Mouse (Mus musculus) yolk sac, embryonic 10.5 days (tissue): ENCODE measurements around the gene Nrxn2.

ENCODE experiments used
- DNase-seq: peaks from one replicate; pipeline ENCODE4 v3.0.0-alpha.2; 2017; ENCODE audit warnings: low spot score

Nrxn2 gene

DNA sequence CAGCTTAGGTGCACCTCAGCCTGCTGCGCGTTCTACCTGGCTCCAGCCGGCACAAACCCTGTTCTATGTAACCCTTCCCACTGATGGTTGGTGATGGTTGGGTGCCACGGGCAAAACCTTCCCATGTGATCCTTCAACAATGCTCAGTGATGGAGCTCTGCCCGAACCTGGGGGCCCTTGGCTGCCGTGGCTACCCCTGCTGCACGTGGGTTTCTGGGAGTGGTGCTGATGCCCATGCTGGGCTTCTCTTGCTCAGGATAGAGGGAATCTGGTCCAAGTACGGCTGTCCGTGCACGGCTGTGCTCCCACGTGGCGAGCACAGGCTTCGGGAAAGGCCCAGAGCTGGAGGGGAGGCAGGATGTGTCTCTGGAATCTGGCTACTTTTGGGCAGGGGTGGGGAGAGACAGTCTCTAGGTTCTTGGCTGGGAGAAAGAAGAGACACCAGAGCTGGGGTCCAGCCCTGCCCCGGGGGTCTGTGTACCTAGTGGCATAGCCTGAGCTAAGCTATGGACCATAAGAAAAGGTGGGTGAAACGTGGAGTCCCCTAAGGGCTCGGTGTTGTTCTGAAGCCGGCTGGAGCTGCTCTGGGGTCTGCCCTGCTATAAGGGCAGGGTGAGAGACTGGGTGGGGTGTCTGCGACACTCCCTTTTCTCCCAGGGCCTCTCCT is 76.1 kb downstream of the Nrxn2 start:
- no peak for DNase-seq

DNA sequence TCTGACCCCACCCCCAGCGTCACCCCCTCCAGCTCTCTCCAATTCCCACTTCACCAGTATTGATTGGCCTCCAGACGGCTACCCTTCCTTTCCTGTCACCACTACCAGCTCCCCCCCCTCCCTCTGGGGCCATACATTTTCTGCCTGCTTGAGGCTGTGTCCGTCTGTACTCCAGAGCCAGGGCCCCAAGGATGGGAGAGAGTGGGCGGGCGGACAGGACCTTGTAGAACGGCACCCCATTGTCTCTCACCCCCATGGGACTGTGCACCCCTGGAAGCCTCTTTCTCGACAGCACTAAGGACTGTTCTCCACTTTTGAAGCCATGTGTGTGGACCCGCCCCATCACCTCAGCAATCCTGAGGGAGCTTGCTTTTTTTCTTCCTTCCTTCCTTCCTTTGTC is 77.2 kb downstream of the Nrxn2 start:
- DNase-seq, result no peak

DNA sequence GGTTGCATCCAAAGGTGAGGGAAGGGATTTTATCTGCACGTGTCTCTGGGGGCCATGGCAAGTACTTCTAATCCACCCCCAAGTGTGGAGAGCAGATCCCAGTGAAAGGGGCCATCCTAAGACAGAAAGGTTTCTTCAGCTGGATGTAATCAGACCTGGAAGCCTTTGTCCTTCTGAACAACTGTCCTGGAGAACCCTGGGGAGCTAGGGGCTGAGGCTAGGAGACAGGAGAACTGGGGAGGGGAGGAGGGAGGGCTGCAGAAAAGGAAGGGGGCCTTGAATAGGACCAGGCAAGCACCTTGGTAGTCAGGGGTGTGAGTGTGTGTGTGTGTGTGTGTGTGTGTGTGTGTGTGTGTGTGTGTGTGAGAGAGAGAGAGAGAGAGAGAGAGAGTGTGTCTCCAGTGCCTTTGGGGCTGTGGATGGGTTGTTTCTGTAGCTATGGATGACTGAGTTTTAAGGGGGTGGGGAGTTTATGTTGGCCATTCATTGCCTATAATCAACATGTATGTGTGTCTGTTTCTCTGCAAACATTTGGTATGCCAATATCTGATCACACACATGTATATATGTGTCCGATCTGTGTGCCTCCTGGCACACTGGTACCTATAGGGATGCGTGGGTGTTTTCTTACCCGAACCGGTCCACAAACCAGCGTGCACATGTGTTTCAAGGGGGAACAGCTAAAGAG is 78.1 kb downstream of the Nrxn2 start:
- DNase-seq, result no peak

DNA sequence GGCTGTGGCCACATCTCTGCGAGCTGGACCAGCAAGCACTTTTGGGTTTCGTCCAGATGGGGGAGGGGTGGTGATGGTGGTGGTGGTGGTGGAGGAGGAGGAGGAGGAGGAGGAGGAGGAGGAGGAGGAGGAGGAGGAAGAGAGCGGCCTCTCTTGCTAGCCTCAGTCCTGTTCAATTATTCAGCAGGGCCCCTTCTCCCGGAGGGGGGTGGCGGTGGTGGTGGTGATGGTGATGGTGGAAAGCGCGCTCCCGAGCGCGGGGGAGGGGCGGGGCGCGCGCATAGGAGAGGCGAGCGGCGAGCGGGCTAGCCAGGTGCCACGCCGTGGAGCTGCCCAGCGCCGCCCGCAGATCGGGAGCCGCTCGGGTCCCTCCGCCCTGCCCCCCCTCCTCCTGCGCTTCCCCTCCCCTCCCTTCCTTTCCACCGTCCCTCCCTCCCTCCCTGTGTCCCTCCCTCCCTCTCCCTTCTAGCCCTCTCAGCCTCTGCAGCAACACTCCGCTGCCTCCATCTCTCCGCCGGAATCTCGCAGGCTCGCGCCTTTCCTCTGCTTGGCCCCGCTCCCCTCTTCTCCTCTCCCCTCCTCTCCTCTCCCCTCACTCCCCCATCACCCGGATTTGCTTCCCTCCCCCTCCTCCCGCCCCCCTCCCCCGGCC is 78.7 kb downstream of the Nrxn2 start:
- no peak for DNase-seq

DNA sequence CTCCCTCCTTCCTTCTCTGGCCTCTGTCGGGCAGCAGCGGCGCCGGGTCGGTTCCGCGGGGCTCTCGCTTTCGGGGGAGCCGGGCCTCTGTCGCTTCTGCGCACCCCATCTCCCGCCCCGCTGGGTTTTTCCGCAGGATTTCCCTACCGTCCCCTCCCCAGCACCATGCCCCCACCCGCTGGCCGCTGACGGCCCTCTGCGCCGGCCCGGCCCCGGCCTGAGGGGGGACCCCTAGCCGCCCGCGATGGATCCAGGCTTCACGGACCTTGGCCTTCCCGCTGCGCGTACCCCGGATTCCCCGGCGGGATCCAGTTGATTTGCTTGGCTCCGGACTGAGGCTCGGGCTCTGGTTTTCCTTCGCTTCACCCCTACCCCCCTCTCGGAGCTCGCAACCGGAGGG is 79.3 kb downstream of the Nrxn2 start:
- no peak for DNase-seq

DNA sequence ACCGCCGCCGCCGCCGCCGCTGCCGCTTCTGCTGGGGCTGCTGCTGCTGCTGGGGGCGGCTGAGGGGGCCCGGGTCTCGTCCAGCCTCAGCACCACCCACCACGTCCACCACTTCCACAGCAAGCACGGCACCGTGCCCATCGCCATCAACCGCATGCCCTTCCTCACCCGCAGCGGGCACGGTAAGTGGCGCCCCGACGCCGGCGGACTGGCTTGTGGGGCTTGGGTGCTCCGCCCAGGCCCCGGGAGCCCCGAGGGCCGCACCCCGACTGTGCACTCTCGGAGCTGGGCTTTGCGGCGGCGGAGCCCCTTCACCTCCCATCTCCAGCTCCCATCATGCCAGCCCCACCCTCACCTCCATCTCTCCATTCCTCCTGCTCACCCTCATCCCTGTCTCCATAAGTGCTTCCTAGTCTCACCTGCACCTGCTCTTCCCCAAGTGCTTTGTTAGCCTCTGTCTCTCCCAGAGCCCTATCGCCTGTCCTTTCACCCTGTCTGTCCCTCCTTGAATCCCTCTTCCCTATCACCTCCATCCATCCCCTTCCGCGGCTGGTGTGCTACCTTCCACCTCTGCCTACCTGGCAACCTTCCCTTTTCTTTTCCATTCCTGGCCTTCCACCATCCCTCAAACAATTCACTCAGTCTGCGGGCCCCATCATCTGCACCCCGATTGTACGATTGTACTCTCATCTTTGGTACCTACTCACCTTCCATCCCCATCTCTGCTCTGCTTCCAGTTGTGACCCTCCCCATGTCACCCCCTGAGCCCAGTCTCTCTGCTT is 80.0 kb downstream of the Nrxn2 start:
- DNase-seq, result no peak

DNA sequence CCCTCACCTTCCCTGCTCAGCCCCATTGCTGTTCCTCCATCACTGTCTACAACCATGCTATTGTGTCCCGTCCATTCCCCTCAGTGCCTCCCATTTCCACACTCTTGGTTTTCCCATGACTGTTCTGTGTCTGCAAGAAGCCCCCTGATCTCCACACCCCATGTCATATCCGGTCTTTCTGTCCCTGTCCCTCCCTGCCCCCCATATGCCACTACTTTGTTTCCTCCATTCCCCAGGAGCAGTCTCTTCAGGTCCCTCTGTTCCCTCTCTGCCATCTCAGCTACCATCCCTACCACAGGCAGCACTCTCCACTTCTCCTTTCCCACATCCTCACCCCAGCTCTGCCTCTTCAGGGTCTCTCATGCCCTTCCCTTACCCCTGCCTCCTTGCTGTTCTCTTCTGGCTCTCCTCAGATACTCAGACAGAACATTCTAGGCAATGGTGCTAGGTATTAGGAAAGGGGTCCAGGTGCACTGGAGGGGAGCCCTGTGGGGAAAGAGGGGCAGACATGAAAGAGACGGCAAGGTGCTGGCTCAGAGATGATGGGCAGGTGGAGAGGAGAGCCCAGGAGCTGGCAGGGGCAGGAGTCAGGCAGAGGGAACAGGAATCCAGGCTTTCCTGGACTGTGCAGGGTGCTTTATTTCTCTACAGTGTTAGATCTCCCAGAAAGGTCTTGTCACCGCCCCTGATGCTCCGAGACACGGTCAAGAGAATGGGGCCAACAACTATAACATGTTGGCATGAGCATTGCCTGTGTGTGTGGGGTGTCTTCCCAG is 81.5 kb downstream of the Nrxn2 start:
- no peak for DNase-seq

DNA sequence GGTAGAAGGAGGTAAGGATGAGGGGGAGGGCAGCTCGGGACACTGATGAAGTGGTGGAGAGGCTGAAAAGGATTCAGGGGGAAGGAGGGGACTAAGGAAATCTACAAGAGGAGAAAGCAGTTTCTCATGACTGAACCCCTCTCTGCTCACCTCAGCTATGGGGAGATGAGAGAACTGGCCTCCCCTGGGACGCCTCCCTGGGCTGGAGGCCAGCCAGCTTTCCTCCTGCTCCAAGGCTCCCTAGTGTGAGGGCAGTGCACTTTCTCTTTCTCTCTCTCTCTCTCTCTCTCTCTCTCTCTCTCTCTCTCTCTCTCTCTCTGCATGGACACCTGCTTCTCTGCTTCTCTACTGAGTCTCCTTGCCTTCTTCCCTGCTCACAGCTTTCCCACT is 82.1 kb downstream of the Nrxn2 start:
- DNase-seq, result no peak

DNA sequence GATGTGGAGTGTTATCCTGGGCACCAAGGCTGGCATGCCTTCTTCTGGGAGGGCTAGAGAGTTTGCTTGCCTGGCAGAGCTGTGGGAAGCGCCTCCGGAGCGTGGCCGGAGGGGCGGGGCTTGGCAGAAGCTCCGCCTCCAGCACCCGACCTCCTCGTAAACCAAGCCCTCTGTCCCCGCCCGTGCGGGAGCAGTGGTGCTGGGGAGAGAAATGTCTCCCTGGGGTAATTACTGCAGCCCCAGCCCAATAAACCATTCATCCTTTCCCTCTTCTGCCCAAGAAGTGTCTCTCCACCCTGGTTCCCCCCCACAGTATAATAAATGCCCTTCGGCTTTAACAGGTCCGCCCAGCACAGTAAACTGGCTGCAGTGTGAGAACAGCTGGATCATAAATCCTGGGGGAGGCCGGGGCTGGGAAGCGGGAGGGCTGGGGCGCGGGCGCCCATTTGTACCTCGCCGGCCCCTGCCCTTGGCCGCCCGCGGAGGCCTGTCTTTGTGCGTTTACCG is 83.6 kb downstream of the Nrxn2 start:
- peak; percentile 26 for DNase-seq

DNA sequence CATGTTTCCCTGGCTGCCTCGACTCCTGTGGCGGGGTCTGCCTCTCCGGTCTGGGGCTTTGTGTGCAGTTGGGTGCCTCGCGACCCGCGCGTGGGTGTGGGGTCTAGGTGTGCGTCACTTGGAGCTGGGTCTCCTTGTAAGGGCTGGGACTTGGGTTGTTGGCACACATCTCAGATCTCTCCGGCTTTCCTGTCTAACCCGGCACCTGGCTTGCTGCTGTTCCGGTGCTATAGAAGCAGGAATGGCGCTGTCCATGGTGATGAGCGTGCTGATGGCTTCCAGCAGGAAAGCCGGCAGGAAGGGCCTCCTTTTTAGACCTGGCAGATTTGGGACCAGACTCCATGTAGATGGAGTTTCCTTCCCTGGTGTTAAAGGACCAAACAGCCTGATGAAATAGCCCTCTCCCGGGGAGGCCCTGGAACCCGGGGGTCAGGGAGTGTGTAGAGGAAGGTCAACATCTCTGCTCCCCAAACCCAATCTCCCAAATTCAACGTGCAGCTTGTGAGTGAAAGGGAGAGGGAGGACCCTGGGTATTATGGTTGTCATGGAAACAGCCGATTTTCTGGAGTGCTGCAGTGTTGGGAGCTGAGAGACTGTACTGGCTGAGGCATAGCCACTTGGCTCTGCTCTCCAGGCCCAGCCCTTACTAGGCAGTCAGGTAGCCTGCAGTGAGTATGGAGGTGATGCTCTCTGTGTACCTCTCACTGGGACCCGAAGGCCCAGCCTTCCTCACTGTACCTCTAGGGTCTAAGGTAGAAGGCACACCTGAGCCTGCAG is 84.2 kb downstream of the Nrxn2 start:
- peak; percentile 63 for DNase-seq

DNA sequence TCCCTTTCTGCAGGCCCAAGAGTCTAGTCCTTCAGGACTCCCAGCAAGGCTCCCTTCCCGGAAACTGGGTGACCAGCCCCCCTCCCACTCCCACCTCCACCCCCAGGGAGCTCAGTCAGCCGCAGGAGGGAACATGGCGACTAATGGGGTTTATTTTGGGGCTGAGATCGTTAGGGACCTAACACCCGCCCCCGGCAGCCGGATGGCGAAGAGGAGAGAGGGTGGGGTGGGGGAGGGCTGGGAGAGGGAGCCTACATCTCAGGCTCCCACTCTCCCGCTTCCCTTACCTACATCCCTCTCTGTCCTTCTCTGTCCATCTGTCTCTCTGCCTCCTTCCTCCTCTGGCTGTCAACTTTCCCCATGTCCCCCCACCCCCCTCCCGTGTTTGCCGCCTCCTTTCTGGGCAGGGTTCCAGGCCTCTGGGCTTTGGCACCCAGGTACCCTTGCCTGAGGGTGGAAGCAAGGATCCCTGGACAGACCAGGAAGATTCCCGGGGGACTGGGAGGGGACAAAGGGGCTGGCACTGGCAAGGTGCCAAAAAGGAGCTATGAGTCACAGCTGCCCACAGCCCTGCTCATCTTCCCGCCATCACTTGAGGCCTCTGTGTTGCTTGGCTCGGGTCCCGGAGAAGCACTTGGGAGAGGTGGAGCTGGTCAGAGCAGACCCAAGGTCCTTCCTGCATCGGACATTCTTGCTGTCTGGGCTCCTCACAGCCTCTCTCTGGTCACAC is 85.6 kb downstream of the Nrxn2 start:
- DNase-seq, result no peak

DNA sequence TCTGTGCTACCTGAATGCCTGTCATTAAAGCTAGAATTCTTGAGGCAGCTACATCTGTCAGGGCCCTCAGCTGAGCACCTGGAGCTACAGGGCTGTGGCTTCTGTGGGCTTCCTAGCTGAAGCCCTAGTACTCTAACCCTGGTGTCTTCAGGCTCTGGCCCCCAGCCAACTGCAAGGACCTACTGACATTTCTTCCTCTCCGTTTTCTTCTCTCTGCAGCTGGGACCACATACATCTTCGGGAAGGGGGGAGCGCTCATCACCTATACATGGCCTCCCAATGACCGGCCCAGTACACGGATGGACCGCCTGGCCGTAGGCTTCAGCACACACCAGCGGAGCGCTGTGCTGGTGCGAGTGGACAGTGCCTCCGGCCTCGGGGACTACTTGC is 86.1 kb downstream of the Nrxn2 start:
- DNase-seq, result no peak

DNA sequence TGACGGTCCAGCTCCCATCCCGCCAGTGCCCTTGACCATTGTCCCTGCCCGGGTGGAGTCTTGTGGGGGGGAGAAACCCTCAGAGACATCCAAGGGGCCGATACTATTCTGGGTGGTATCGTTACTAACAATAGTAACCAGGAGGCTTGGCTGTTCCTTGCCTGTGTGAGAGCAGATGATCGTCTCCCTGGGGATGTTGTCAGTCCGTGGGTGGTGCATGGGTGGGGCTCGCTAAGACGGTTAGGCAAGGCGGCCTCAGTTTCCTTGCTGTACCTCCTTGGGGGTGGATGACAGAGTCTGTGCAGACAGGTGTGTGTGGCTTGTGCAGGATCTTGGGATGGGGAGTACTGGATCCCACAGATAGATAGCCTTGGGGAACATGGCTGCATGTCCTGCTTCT is 88.9 kb downstream of the Nrxn2 start:
- DNase-seq, result no peak

DNA sequence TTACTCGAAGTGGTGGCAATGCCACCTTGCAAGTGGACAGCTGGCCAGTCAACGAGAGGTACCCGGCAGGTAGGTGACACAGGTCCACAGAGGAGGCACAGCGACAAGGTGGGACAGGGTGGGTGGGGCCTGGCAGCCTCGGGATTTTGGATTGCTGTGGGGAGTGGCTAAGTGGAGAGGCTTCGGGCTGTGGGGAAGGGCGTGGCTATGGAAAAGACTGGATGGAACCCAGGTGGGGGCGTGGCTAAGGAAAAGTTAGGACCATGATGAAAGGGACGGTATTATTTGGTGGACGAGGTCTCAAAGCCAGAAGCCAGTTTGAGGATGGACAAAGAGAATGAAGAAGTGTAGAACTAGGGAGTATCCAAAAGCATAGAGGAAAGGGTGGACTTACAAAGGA is 91.3 kb downstream of the Nrxn2 start:
- no peak for DNase-seq

DNA sequence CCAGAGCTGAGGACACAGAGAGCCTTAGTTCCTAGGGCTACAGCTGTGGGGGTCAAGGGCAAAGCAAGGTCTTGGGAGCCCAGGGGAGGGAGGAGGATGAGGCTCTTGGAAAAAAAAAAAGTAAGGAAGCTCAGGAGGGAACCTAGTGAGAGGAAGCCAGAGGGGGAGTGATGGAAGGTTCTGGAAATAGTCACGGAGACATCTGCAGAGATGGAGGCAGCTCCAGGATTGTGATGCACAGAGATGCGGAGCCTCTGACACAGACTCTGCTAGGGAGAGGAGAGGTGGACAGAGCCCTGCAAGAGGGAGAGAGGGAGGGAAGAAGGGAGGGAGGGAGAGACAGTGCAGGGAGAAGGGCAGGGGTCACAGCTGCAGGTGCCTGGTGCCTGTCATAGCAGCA is 92.0 kb downstream of the Nrxn2 start:
- DNase-seq, result no peak

DNA sequence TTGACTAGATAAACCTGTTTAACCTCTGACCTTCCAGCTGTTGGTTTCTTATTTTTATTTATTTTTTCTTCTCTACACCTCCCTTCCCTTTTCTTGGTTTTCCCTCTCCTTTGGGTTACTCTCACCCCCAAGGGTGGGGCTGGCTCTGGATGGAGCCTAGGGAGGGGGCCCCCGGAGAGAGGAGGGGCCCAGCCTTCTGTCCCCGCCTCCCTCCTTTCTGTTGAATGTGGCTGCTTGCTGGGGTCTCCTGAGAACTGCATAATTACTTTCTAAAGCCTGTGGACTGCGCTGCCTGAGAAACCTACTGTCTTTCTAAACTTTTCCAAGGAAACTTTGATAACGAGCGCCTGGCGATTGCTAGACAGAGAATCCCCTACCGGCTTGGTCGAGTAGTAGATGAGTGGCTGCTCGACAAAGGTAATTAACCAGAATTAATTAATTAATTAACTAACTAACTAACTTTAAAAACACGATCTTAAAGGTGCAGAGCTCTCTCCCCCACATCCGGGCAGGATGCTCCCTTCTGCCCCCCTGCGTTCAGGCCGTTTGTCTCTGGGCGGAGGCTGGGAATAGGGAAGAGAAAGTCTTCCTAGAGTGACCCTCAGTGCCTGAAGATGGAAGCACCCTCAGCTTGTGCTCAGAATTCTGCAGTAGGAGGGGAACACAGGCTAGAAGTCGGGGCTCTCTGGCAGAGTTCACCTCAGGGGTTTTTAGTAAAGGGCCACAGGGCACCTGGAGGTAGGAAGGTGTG is 95.0 kb downstream of the Nrxn2 start:
- no peak for DNase-seq

DNA sequence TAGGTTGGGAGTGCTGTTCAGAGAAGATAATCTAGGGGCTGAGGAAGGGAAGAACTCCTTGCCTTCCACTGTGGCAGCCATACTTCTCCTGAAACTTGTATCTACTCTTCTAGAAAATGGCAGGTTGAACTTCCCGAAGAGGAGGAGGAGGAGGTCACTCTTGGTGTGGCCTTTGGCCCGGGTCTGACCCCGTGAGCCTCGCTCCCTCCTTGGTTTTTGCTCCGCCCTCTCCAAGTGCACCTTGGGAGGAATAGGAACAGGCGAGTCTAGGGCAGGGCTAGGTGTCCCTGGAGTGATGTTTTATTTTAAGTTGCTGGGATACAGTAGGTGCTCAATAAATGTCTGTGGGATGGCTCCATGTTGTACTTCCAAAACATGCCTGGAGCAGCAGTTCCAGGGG is 96.4 kb downstream of the Nrxn2 start:
- no peak for DNase-seq

DNA sequence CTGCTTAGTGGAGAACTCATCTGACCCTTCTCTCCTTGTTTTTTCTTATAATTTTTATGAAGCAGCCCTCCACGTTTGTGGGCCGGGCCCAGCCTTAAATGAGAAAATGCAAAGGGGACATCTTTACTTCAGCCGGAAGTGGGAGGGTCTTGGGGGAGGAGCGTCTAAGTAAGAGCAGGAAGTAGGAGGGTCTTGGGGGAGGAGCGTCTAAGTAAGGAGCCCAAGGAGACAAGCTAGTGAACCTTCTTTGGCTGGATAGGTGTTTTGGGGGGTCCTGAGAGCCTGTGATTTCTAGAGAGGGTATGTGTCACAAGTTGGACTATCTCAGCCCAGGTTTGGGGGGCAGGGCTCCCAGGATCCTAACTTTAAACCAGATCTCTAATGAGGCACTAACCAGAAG is 96.9 kb downstream of the Nrxn2 start:
- DNase-seq, result no peak

DNA sequence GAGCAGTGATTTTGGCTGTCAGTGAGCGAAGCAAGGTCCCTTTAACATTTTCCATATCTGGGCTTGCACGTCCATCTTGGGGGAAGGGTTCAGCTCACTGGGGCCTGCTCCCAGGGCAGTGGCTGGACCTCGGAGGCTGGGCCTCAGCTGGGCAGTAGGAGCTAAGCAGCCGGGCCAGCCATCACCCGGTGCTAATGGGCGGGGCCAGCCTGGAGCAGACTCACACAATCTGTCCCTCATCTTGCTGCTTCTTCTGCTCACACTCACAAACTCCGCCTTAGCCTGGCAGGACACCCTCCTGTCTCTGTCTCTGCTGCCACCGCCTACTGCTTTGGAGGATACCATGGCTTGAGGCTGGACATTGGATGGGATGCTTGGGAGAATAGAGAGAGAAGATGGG is 97.6 kb downstream of the Nrxn2 start:
- DNase-seq, result no peak

DNA sequence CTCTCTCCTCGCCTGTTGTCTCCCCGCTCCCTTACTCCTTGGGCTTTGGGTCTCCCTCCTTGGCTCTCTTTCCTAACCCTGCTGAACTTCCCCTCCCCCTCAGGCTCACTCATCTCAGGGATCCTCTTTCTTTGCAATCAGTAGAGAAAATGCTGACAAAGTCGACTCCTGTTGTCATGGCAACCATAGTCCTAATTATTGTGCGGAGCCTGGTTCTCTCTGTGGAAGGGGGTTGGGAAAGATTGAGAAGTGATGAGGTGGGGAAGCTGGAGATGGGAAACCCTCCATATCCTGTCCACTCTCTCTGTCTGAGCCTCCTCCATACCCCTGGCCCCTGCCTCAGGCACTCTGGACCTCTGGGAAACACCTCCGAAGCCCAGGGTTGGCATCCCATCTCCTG is 100.1 kb downstream of the Nrxn2 start:
- no peak for DNase-seq
